8 mouse cellular contexts compared by ENCODE assay signal in the genomic region with DNA sequence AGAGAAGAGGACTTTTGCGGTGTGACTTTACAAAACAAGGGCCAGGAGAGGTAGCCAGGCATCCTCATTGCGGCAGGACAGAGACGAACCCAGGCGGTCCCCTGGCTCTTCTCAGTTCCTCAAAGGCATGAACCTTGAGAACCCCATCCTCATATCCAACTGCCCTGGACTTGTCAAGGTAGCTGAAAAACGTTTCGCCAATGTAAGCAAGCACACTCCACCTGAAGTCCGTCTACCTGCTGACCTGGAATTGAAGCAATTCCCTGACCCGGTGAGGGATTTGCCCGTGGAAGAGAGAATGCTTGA. TPM values are rescaled to one million over a fixed set of nuclear protein-coding genes. Genes with fewer than 3 reads are reported as not detected.
DNase-seq lines count a peak whose midpoint lies in the region; ATAC-seq lines count a peak whose summit lies in the region.

No protein-coding gene starts in this region.

- H3K9ac ChIP-seq in lung, embryonic 16.5 days (ENCODE audit: low read length), result no peak overlapping the region
- H3K9ac ChIP-seq in forebrain, embryonic 14.5 days (ENCODE audit: low read length), result no peak overlapping the region; the same call in 1 of the 2 replicates
- H3K9ac ChIP-seq in liver, embryonic 13.5 days, result peak overlapping the region; percentile 59; the same call in 1 of the 2 replicates

- H3K4me2 ChIP-seq in lung, embryonic 16.5 days (ENCODE audit: low read depth, low read length), result peak overlapping the region; percentile 97
- peak overlapping the region; percentile 90 for H3K4me2 ChIP-seq in forebrain, embryonic 14.5 days (ENCODE audit: low read length)
- peak overlapping the region; percentile 82 for H3K4me2 ChIP-seq in liver, embryonic 13.5 days

- H3K27ac ChIP-seq in lung, embryonic 16.5 days (ENCODE audit: low read length), result no peak overlapping the region
- no peak overlapping the region for H3K27ac ChIP-seq in forebrain, embryonic 14.5 days (ENCODE audit: low read depth, low read length)
- no peak overlapping the region for H3K27ac ChIP-seq in liver, embryonic 13.5 days

- peak overlapping the region; percentile 74 for H3K4me3 ChIP-seq in lung, embryonic 16.5 days (ENCODE audit: low read length)
- peak overlapping the region; percentile 42 for H3K4me3 ChIP-seq in forebrain, embryonic 14.5 days (ENCODE audit: low read depth, low read length)
- H3K4me3 ChIP-seq in liver, embryonic 13.5 days (replicated peaks), result peak overlapping the region; percentile 63

- H3K4me1 ChIP-seq in lung, embryonic 16.5 days (replicated peaks; ENCODE audit: control insufficient read depth, insufficient read depth, low read length), result 0 out of 2 replicates have a peak, but pooled peaks cover 2% of the 10 kb centered on the region
- H3K4me1 ChIP-seq in forebrain, embryonic 14.5 days (ENCODE audit: control insufficient read depth, insufficient read depth, low read length), result no peaks in the 10 kb centered on the region
- H3K4me1 ChIP-seq in liver, embryonic 13.5 days (replicated peaks), result peaks cover 3% of the 10 kb centered on the region

- H3K27me3 ChIP-seq in lung, embryonic 16.5 days (ENCODE audit: control insufficient read depth, insufficient read depth, low read depth, low read length), result no peaks in the 10 kb centered on the region
- H3K27me3 ChIP-seq in forebrain, embryonic 14.5 days (replicated peaks; ENCODE audit: control insufficient read depth, insufficient read depth, low read length), result no peaks in the 10 kb centered on the region
- peaks cover 15% of the 10 kb centered on the region for H3K27me3 ChIP-seq in liver, embryonic 13.5 days
- no peaks in the 10 kb centered on the region for H3K27me3 ChIP-seq in splenic B cell, adult 2 months (ENCODE audit: control insufficient read depth, insufficient read depth, low read length, poor library complexity, severe bottlenecking)

- 72% methylated on average over 9 of the region's 9 CpGs for WGBS in lung, embryonic 16.5 days
- 73% methylated on average over 9 of the region's 9 CpGs for WGBS in forebrain, embryonic 14.5 days
- WGBS in liver, embryonic 13.5 days (ENCODE audit: insufficient replicate concordance), result 64% methylated on average over 9 of the region's 9 CpGs

- DNase-seq in lung, adult 18-20 months, result no peak
- DNase-seq in forebrain, embryonic 14.5 days (ENCODE audit: low spot score), result no peak
- DNase-seq in liver, embryonic 13.5 days, result no peak
- DNase-seq in splenic B cell, adult 2 months (ENCODE audit: low read depth, low spot score), result peak; percentile 59
- DNase-seq in Muller cell, postnatal 12 days (ENCODE audit: inconsistent ontology term), result no peak
- no peak for DNase-seq in adrenal gland, adult (ENCODE audit: inconsistent age in 2 of 2, low spot score in 1 of 2)
- DNase-seq in right cerebral cortex, postnatal 10 days (ENCODE audit: low spot score in 2 of 2), result no peak

- no peaks in the 10 kb centered on the region for H3K36me3 ChIP-seq in lung, embryonic 16.5 days (ENCODE audit: control insufficient read depth, insufficient read depth, low read length)
- H3K36me3 ChIP-seq in forebrain, embryonic 14.5 days (ENCODE audit: control insufficient read depth, insufficient read depth, low read length), result no peaks in the 10 kb centered on the region
- H3K36me3 ChIP-seq in liver, embryonic 13.5 days, result no peaks in the 10 kb centered on the region
- H3K36me3 ChIP-seq in splenic B cell, adult 2 months (ENCODE audit: control insufficient read depth, insufficient read depth, low read length, poor library complexity, severe bottlenecking), result no peaks in the 10 kb centered on the region; the same call in 1 of the 2 replicates

- no peaks in the 10 kb centered on the region for H3K9me3 ChIP-seq in lung, embryonic 16.5 days (ENCODE audit: control insufficient read depth, low read length)
- no peaks in the 10 kb centered on the region for H3K9me3 ChIP-seq in forebrain, embryonic 14.5 days (replicated peaks; ENCODE audit: control insufficient read depth, low read length)
- no peaks in the 10 kb centered on the region for H3K9me3 ChIP-seq in liver, embryonic 13.5 days (replicated peaks)

- no peak for ATAC-seq in lung, embryonic 16.5 days (ENCODE audit: low read depth)
- no peak for ATAC-seq in forebrain, embryonic 14.5 days
- ATAC-seq in liver, embryonic 13.5 days (ENCODE audit: low read depth), result no peak

RNA-seq across cellular contexts. Expression of a gene that starts 0.8 kb away (rescaled TPM):
- 0.29 and 0.83 TPM in 2 replicates for polyA plus RNA-seq in lung, embryonic 16.5 days (2015; fragmentation: Nextera tagmentation; extraction: Ambion mirVana)
- polyA plus RNA-seq in forebrain, embryonic 14.5 days (2014; fragmentation: Nextera tagmentation; extraction: Ambion mirVana), result 0.19 and 0.30 TPM in 2 replicates
- polyA plus RNA-seq in liver, embryonic 13.5 days (2015; fragmentation: Nextera tagmentation; extraction: Ambion mirVana), result 0.20 and 0.24 TPM in 2 replicates
